Mouse (Mus musculus) myocyte (in vitro differentiated cells): ENCODE results near the gene Homer2.

Experiments
- CEBPB ChIP-seq: IDR thresholded peaks from 2 replicates; pipeline ENCODE4 v1.6.1; 2011; ENCODE audit warnings: mild to moderate bottlenecking, moderate library complexity; ENCODE audit not compliant: poor library complexity, insufficient read depth, severe bottlenecking
- E2F4 ChIP-seq: IDR thresholded peaks from one replicate; pipeline ENCODE4 v1.6.1; 2011; ENCODE audit warnings: mild to moderate bottlenecking, control low read depth, moderate library complexity; ENCODE audit not compliant: insufficient read depth
- MAX ChIP-seq: IDR thresholded peaks from one replicate; pipeline ENCODE4 v1.6.1; 2011; ENCODE audit warnings: low read depth, mild to moderate bottlenecking, control low read depth
- POLR2A ChIP-seq: IDR thresholded peaks from one replicate; pipeline ENCODE4 v1.6.1; 2011; ENCODE audit warnings: low read depth, mild to moderate bottlenecking, control low read depth, moderate library complexity; ENCODE audit not compliant: insufficient read length
- POLR2AphosphoS2 ChIP-seq: IDR thresholded peaks from one replicate; pipeline ENCODE4 v1.6.1; 2011; ENCODE audit warnings: low read depth, control low read depth; ENCODE audit not compliant: insufficient read length
- TCF12 ChIP-seq: IDR thresholded peaks from one replicate; pipeline ENCODE4 v1.6.1; 2011; ENCODE audit warnings: mild to moderate bottlenecking, control low read depth; ENCODE audit not compliant: poor library complexity, insufficient read depth, severe bottlenecking
- USF1 ChIP-seq: IDR thresholded peaks from one replicate; pipeline ENCODE4 v1.6.1; 2011; ENCODE audit warnings: low read depth, mild to moderate bottlenecking, control low read depth, moderate library complexity

DNA sequence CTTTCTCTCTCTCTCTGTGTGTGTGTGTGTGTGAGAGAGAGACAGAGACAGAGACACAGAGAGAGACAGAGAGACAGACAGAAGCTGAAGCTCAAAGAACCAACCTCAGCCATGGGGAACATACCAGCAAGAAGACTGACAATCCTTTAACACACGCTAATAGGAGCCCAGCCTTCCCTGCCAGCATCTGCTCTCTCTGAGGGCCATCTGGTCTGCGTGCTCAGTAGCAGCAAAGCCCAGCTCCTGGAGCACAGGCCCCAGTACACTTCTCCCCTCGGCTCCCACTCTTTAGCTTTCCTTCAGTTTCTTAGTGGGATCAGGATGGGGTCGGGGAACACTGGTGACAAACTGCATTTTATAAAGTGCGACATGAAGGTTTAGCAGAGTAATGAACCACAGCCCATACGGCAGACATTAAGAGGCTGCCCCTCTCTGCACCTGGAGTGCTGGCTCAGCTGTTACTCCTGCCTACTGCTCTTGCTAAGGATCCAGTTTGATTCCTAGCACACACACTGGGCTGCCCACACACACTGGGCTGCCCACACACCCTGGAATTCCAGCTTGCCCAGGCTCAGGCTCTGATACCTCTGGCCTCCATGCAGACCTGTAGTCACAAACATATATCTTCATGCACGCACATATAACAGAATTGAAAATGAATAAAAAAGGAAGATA is 141.8 kb downstream of the Homer2 start:
- no peak for TF ChIP-seq POLR2A
- no peak for TF ChIP-seq POLR2AphosphoS2
- no peak for TF ChIP-seq CEBPB
- TF ChIP-seq MAX, result no peak
- no peak for TF ChIP-seq E2F4
- no peak for TF ChIP-seq USF1
- no peak for TF ChIP-seq TCF12
